Mouse (Mus musculus): Measurements from ENCODE around the gene Gm15130. TPM values are rescaled to one million over a fixed set of nuclear protein-coding genes. Genes with fewer than 3 reads are reported as not detected.

Gene Gm15130
- not detected in 2 replicates for polyA plus RNA-seq (2014; fragmentation: Nextera tagmentation; extraction: Ambion mirVana)

DNA sequence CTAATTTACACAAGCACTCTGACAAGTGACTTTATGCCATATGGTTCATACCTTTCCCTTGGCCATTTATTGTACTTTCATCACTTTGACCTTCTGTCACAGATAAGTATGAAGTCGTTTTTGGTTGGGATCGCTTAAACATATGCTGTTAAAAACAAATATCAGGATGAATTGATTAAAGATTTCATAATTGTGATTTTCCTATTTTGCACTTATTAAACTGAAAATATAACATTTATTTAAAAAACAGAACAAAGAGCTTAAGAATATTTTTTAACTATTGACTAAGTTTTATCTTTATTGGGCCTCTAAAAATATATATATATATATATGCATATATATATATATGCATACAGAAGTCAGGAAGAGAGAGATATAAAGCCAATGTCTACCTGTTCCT lies at the start of gene Gm15130:
TSS of gene Gm15130 (minus strand) at position 101 of the 400 bp plus-strand sequence.
- H3K36me3 ChIP-seq (ENCODE audit: control insufficient read depth, insufficient read depth, low read length), result no peaks in the 10 kb centered on the region
- H3K4me1 ChIP-seq (ENCODE audit: control insufficient read depth, insufficient read depth, low read length), result no peaks in the 10 kb centered on the region
- no peak within 1 kb of the TSS for H3K4me3 ChIP-seq (ENCODE audit: low read depth, low read length)
- 77% methylated on average over 2 of the region's 2 CpGs for WGBS
- no peaks in the 10 kb centered on the region for H3K9me3 ChIP-seq (ENCODE audit: control insufficient read depth, low read length)
- ATAC-seq (ENCODE audit: low read depth), result no peak
- no peaks in the 10 kb centered on the region for H3K27me3 ChIP-seq (ENCODE audit: control insufficient read depth, insufficient read depth, low read length)
- H3K4me2 ChIP-seq (ENCODE audit: low read depth, low read length), result no peak within 1 kb of the TSS
- H3K27ac ChIP-seq (ENCODE audit: low read depth, low read length), result no peak within 1 kb of the TSS
- H3K9ac ChIP-seq (replicated peaks; ENCODE audit: low read depth, low read length), result no peak within 1 kb of the TSS

DNA sequence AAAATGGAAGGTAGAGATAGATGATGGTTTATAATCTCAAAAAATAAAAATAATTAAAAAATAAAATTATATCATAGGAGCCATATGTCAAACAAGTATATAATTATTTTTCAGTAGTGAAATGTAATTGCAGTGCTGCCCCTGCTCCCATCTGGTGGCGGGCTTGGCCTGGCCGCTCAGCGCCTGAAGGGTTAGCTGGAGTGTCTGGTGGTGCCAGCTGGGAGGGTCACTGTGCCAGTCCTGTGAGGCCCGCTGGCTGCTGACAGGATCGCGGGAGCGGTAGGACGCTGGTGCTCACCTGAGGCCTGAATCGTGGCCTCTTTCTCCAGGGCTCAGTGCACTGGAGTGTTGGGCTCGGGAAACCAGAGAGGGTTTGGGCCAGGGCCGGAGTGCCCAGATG lies 29.3 kb upstream of the Gm15130 start:
- no peak overlapping the region for H3K4me3 ChIP-seq (ENCODE audit: low read depth, low read length)
- 95% methylated on average over 11 of the region's 11 CpGs for WGBS
- H3K27ac ChIP-seq (ENCODE audit: low read depth, low read length), result no peak overlapping the region

DNA sequence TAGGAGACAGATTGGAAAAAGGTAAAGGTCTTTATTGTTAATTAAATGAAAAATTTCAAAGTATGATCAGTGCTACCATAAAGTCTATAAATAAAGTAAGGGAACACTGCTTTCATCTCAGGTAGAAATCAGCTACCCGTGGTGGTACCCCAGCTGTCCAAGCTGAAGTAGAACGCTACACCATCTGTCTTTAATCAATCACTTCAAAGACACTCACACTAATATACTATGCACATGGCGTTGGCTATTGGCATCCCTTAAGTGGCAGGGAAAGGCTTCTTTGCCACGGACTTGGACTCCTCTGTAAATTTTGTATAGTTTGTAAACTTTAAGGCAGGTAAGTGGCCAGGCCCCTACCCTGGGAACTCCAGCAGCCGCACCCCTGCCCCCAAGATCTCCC lies 17.0 kb downstream of the Gm15130 start:
- no peak for ATAC-seq (ENCODE audit: low read depth)
- 74% methylated on average over 5 of the region's 5 CpGs for WGBS

More for the DNA sequence above, 29.3 kb upstream of the Gm15130 start:
- Histone ChIP-seq H3K4me1 (ENCODE audit: control insufficient read depth, insufficient read depth, low read length) (no peaks in the 10 kb centered on the region), H3K27me3 (ENCODE audit: control insufficient read depth, insufficient read depth, low read length) (no peaks in the 10 kb centered on the region), H3K9ac (replicated peaks; ENCODE audit: low read depth, low read length) (no peak overlapping the region), H3K4me2 (ENCODE audit: low read depth, low read length) (no peak overlapping the region), H3K9me3 (ENCODE audit: control insufficient read depth, low read length) (no peaks in the 10 kb centered on the region), H3K36me3 (ENCODE audit: control insufficient read depth, insufficient read depth, low read length) (no peaks in the 10 kb centered on the region)
- no peak for ATAC-seq (ENCODE audit: low read depth)

DNA sequence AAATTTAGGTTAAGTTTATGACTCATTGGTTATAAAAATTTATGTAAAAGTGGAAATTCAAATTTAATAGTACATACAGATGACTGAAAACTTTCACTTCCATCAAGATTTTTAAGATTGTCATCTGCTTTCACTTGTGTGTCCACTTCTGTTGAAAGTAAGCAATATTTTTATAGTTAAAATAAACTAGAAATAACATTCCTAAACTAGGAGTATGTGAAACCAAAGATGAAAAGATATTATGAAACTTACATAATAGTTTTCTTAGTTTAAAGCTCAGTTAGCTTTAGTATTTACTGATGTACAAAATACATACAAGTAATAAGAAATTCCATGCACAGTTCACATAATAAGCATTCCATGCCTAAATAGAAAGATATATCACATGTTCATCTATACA lies 46.9 kb downstream of the Gm15130 start, which contains the start of gene Gm13941:
TSS of gene Gm13941 (minus strand) at position 101 of the 400 bp plus-strand sequence.
- no peaks in the 10 kb centered on the region for H3K36me3 ChIP-seq (ENCODE audit: control insufficient read depth, insufficient read depth, low read length)
- no peaks in the 10 kb centered on the region for H3K9me3 ChIP-seq (ENCODE audit: control insufficient read depth, low read length)
- no peak within 1 kb of the TSS for H3K4me2 ChIP-seq (ENCODE audit: low read depth, low read length)
- ATAC-seq (ENCODE audit: low read depth), result no peak
- no peak within 1 kb of the TSS for H3K27ac ChIP-seq (ENCODE audit: low read depth, low read length)
- no peaks in the 10 kb centered on the region for H3K27me3 ChIP-seq (ENCODE audit: control insufficient read depth, insufficient read depth, low read length)
- H3K9ac ChIP-seq (replicated peaks; ENCODE audit: low read depth, low read length), result no peak within 1 kb of the TSS
- H3K4me3 ChIP-seq (ENCODE audit: low read depth, low read length), result no peak within 1 kb of the TSS
- no peaks in the 10 kb centered on the region for H3K4me1 ChIP-seq (ENCODE audit: control insufficient read depth, insufficient read depth, low read length)

More for the DNA sequence above, 17.0 kb downstream of the Gm15130 start:
- Histone ChIP-seq H3K4me3 (ENCODE audit: low read depth, low read length) (no peak overlapping the region), H3K36me3 (ENCODE audit: control insufficient read depth, insufficient read depth, low read length) (no peaks in the 10 kb centered on the region), H3K27ac (ENCODE audit: low read depth, low read length) (no peak overlapping the region), H3K27me3 (ENCODE audit: control insufficient read depth, insufficient read depth, low read length) (no peaks in the 10 kb centered on the region), H3K4me1 (ENCODE audit: control insufficient read depth, insufficient read depth, low read length) (no peaks in the 10 kb centered on the region), H3K9ac (replicated peaks; ENCODE audit: low read depth, low read length) (no peak overlapping the region), H3K9me3 (ENCODE audit: control insufficient read depth, low read length) (no peaks in the 10 kb centered on the region), H3K4me2 (ENCODE audit: low read depth, low read length) (no peak overlapping the region)

Other genes starting within 250 kb of the Gm15130 start
- gene Ano3, start 202.0 kb downstream of the Gm15130 start, polyA plus RNA-seq (2014; fragmentation: Nextera tagmentation; extraction: Ambion mirVana), result 0.96 and 1.1 TPM in 2 replicates
- not detected in 2 replicates for gene Gm13941, start 47.0 kb downstream of the Gm15130 start, polyA plus RNA-seq (2014; fragmentation: Nextera tagmentation; extraction: Ambion mirVana)
- gene 4930430A15Rik, start 76.7 kb upstream of the Gm15130 start, polyA plus RNA-seq (2014; fragmentation: Nextera tagmentation; extraction: Ambion mirVana), result not detected in 2 replicates
- not detected in 2 replicates for gene Olfr1275, start 82.3 kb upstream of the Gm15130 start, polyA plus RNA-seq (2014; fragmentation: Nextera tagmentation; extraction: Ambion mirVana)
- not detected in 2 replicates for gene Olfr1276, start 101.6 kb upstream of the Gm15130 start, polyA plus RNA-seq (2014; fragmentation: Nextera tagmentation; extraction: Ambion mirVana)
- gene Olfr1277, start 121.2 kb upstream of the Gm15130 start, polyA plus RNA-seq (2014; fragmentation: Nextera tagmentation; extraction: Ambion mirVana), result not detected in 2 replicates
- not detected in 2 replicates for gene Olfr1278, start 137.2 kb upstream of the Gm15130 start, polyA plus RNA-seq (2014; fragmentation: Nextera tagmentation; extraction: Ambion mirVana)
- not detected in 2 replicates for gene Olfr1279, start 147.7 kb upstream of the Gm15130 start, polyA plus RNA-seq (2014; fragmentation: Nextera tagmentation; extraction: Ambion mirVana)
- gene Olfr1280, start 161.1 kb upstream of the Gm15130 start, polyA plus RNA-seq (2014; fragmentation: Nextera tagmentation; extraction: Ambion mirVana), result not detected in 2 replicates
- gene Olfr1281, start 173.6 kb upstream of the Gm15130 start, polyA plus RNA-seq (2014; fragmentation: Nextera tagmentation; extraction: Ambion mirVana), result not detected in 2 replicates
- gene Olfr1282, start 183.1 kb upstream of the Gm15130 start, polyA plus RNA-seq (2014; fragmentation: Nextera tagmentation; extraction: Ambion mirVana), result not detected in 2 replicates
- not detected in 2 replicates for gene Olfr1283, start 213.9 kb upstream of the Gm15130 start, polyA plus RNA-seq (2014; fragmentation: Nextera tagmentation; extraction: Ambion mirVana)
- gene Olfr1284, start 222.6 kb upstream of the Gm15130 start, polyA plus RNA-seq (2014; fragmentation: Nextera tagmentation; extraction: Ambion mirVana), result not detected in 2 replicates

Data from neural tube, embryonic 14.5 days (tissue).